Mouse (Mus musculus): ENCODE results near the gene Cntf. TPM values are rescaled to one million over a fixed set of nuclear protein-coding genes. Genes with fewer than 3 reads are reported as not detected.
"Not testable (repeated sequence)": the region's sequence is repeated elsewhere in the genome, so short reads cannot be mapped to it uniquely, and the experiment has no call there.

The Cntf gene
- polyA plus RNA-seq, 1 experiment from 2014 or later: 1.1 TPM

DNA sequence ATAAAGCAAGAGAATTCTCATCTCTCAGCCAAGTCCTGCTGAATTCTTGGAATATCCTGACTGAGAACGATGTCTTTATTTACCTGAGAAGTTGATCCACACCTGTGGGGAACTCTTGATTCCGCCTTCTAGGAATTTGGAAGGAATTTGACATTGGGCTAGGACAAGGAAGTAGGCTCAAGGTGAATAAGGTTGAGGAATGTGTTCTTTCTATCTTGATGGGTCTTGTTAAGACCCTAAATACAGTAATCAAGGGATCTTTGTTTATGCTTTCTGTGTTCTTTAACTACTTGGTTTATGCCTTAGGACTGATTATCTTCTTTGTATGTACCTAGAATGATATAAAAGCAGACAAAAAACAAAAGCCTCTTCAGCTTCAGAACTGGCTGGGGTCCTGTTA lies 33.5 kb downstream of the Cntf start:
- no peak for ATAC-seq (ENCODE audit: low FRiP score)
- Histone ChIP-seq H3K9ac (ENCODE audit: low read depth, low read length) (no peak overlapping the region), H3K4me2 (replicated peaks; ENCODE audit: low read depth, low read length) (no peak overlapping the region), H3K4me3 (ENCODE audit: low read depth, low read length) (no peak overlapping the region), H3K27ac (ENCODE audit: low read depth, low read length) (no peak overlapping the region), H3K9me3 (ENCODE audit: control insufficient read depth, low read length) (no peaks in the 10 kb centered on the region), H3K27me3 (ENCODE audit: control insufficient read depth, insufficient read depth, low read length) (no peaks in the 10 kb centered on the region), H3K4me1 (replicated peaks; ENCODE audit: control insufficient read depth, insufficient read depth, low read length) (no peaks in the 10 kb centered on the region), H3K36me3 (ENCODE audit: control insufficient read depth, insufficient read depth, low read length) (no peaks in the 10 kb centered on the region)
- WGBS: 85% methylated on average over 2 of the region's 2 CpGs
- DNase-seq (ENCODE audit: low spot score): no peak

DNA sequence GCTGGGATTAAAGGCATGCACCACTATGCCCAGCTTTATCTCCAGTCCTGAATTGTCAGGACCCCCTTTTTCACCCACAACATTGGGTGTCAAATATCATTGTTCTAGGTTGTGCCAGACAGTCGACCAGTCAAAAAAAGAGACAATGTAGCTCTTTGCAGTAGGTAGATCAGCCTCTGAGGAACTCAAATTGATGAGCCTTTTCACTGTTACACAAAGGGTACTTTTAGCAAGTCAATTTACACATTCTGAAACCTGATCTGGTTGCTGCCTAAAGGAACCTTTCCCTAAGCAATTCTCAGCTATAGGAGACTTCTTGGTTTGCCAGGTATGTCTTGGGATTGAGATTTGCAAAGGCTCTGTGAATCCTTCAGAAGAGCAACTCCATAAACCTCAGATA lies 34.4 kb downstream of the Cntf start:
- no peaks in the 10 kb centered on the region for H3K4me1 ChIP-seq (replicated peaks; ENCODE audit: control insufficient read depth, insufficient read depth, low read length)
- H3K27me3 ChIP-seq (ENCODE audit: control insufficient read depth, insufficient read depth, low read length): no peaks in the 10 kb centered on the region
- no peak overlapping the region for H3K4me3 ChIP-seq (ENCODE audit: low read depth, low read length)
- H3K9ac ChIP-seq (ENCODE audit: low read depth, low read length): no peak overlapping the region
- DNase-seq (ENCODE audit: low spot score) (no peak), ATAC-seq (ENCODE audit: low FRiP score) (no peak)
- no peaks in the 10 kb centered on the region for H3K9me3 ChIP-seq (ENCODE audit: control insufficient read depth, low read length)
- WGBS: 66% methylated on average over 1 of the region's 1 CpGs
- H3K27ac ChIP-seq (ENCODE audit: low read depth, low read length): no peak overlapping the region
- no peak overlapping the region for H3K4me2 ChIP-seq (replicated peaks; ENCODE audit: low read depth, low read length)
- no peaks in the 10 kb centered on the region for H3K36me3 ChIP-seq (ENCODE audit: control insufficient read depth, insufficient read depth, low read length)

DNA sequence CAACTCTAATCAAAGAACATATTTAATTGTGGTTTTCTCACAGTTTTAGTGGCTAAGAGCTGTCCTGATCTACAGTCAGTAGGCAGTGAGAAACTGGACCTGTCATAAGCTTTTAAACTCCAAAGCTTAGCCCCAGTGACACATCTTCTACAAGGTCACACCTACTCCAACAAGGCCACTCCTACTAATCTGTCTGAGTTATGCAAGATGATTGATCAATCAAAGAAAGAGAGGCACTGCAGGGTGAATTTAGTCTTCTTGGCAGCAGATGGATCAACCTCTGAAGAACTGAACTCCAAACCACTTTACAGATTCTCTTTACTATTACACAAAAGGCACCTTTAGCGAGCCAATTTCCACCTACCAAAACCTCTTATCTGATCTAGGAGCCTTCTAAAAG lies 39.6 kb downstream of the Cntf start:
- Histone ChIP-seq H3K27me3 (ENCODE audit: control insufficient read depth, insufficient read depth, low read length) (no peaks in the 10 kb centered on the region), H3K27ac (ENCODE audit: low read depth, low read length) (no peak overlapping the region), H3K4me2 (replicated peaks; ENCODE audit: low read depth, low read length) (no peak overlapping the region), H3K4me1 (replicated peaks; ENCODE audit: control insufficient read depth, insufficient read depth, low read length) (no peaks in the 10 kb centered on the region), H3K4me3 (ENCODE audit: low read depth, low read length) (no peak overlapping the region), H3K9me3 (ENCODE audit: control insufficient read depth, low read length) (no peaks in the 10 kb centered on the region), H3K36me3 (ENCODE audit: control insufficient read depth, insufficient read depth, low read length) (no peaks in the 10 kb centered on the region), H3K9ac (ENCODE audit: low read depth, low read length) (no peak overlapping the region)
- WGBS: 76% methylated on average over 1 of the region's 1 CpGs
- no peak for ATAC-seq (ENCODE audit: low FRiP score)
- no peak for DNase-seq (ENCODE audit: low spot score)

DNA sequence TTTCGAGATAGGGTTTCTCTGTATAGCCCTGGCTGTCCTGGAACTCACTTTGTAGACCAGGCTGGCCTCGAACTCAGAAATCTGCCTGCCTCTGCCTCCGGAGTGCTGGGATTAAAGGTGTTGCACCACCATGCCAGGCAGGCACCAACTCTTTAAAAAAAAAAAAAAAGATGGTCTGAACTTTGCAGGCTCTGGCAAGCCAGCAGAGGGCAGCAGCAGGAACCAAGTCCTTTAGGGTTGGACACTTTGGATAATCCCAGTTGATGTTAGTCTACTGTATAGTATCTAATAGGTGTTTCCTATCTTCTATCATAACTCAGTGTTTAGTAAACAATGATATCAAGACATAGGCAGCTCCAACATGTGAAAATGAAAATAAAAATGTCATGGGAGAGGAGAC lies 43.1 kb downstream of the Cntf start:
- no peak overlapping the region for H3K9ac ChIP-seq (ENCODE audit: low read depth, low read length)
- ATAC-seq (ENCODE audit: low FRiP score): no peak
- H3K4me3 ChIP-seq (ENCODE audit: low read depth, low read length): no peak overlapping the region
- H3K9me3 ChIP-seq (ENCODE audit: control insufficient read depth, low read length): no peaks in the 10 kb centered on the region
- H3K27ac ChIP-seq (ENCODE audit: low read depth, low read length): no peak overlapping the region
- 89% methylated on average over 2 of the region's 3 CpGs for WGBS
- H3K4me1 ChIP-seq (replicated peaks; ENCODE audit: control insufficient read depth, insufficient read depth, low read length): no peaks in the 10 kb centered on the region
- no peak for DNase-seq (ENCODE audit: low spot score)
- no peaks in the 10 kb centered on the region for H3K27me3 ChIP-seq (ENCODE audit: control insufficient read depth, insufficient read depth, low read length)
- H3K4me2 ChIP-seq (replicated peaks; ENCODE audit: low read depth, low read length): no peak overlapping the region
- H3K36me3 ChIP-seq (ENCODE audit: control insufficient read depth, insufficient read depth, low read length): no peaks in the 10 kb centered on the region

DNA sequence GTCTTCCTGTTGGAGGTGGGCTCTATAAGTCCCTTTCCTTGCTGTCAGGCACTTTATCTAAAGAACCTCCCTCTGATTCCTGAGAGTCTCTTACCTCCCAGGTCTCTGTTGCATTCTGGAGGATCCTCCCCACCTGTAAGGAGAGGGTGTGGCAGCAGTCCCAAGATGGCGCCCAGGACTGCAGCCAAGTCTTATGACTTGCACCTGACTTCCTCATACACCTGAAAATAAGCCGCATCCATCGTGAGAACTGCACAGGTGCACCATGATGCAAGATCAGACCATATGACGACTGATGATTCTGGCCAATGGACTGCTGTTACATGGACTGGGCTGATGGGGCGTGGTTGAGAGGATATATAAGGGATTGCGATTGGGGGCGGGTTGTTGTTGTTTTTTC lies 43.8 kb downstream of the Cntf start:
- not testable (repeated sequence) for ATAC-seq (ENCODE audit: low FRiP score); H3K27ac ChIP-seq (ENCODE audit: low read depth, low read length)
- WGBS: 93% methylated on average over 7 of the region's 7 CpGs

DNA sequence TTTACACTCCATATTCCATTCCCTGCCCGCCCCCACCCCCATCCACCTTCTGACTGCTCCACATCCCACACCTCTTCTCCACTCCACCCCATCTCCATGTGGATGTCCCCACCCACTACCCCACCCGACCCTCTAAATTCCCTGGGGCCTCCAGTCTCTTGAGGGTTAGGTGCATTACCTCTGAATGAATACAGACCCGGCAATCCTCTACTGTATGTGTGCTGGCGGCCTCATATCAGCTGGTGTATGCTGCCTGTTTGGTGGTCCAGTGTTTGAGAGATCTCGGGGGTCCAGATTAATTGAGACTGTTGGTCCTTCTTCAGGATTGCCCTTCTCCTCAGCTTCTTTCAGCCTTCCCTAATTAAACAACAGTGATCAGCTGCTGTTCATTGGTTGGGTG lies 44.5 kb downstream of the Cntf start:
- WGBS: 83% methylated on average over 5 of the region's 5 CpGs

More for the DNA sequence above, 43.8 kb downstream of the Cntf start:
- H3K4me1 ChIP-seq (replicated peaks; ENCODE audit: control insufficient read depth, insufficient read depth, low read length); DNase-seq (ENCODE audit: low spot score); H3K9me3 ChIP-seq (ENCODE audit: control insufficient read depth, low read length); H3K27me3 ChIP-seq (ENCODE audit: control insufficient read depth, insufficient read depth, low read length); H3K36me3 ChIP-seq (ENCODE audit: control insufficient read depth, insufficient read depth, low read length); H3K9ac ChIP-seq (ENCODE audit: low read depth, low read length); H3K4me3 ChIP-seq (ENCODE audit: low read depth, low read length); H3K4me2 ChIP-seq (replicated peaks; ENCODE audit: low read depth, low read length): not testable (repeated sequence)

DNA sequence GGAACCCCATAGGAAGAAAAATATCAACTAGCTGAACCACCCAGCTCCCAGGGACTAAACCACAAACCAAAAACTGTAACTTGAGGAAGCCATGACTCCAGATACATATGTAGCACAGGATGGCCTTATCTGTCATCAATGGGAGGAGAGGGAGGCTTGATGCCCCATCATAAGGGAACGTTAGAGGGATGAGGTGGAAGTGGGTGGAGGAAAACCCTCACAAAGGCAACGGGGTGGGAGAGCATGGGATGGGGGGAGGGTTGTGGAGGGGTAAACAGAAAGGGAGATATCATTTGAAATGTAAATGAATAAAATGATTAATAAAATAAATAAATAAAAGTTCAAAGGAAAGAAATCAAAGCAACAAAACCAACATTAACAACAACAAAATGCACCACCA lies 45.0 kb downstream of the Cntf start:
- H3K4me1 ChIP-seq (replicated peaks; ENCODE audit: control insufficient read depth, insufficient read depth, low read length): no peaks in the 10 kb centered on the region
- WGBS: 76% methylated on average over 2 of the region's 2 CpGs
- no peaks in the 10 kb centered on the region for H3K9me3 ChIP-seq (ENCODE audit: control insufficient read depth, low read length)
- H3K36me3 ChIP-seq (ENCODE audit: control insufficient read depth, insufficient read depth, low read length): no peaks in the 10 kb centered on the region
- no peak for DNase-seq (ENCODE audit: low spot score)
- no peak overlapping the region for H3K27ac ChIP-seq (ENCODE audit: low read depth, low read length)
- H3K4me2 ChIP-seq (replicated peaks; ENCODE audit: low read depth, low read length): no peak overlapping the region
- no peak overlapping the region for H3K4me3 ChIP-seq (ENCODE audit: low read depth, low read length)
- ATAC-seq (ENCODE audit: low FRiP score): no peak
- no peak overlapping the region for H3K9ac ChIP-seq (ENCODE audit: low read depth, low read length)
- H3K27me3 ChIP-seq (ENCODE audit: control insufficient read depth, insufficient read depth, low read length): no peaks in the 10 kb centered on the region

More for the DNA sequence above, 44.5 kb downstream of the Cntf start:
- not testable (repeated sequence) for H3K36me3 ChIP-seq (ENCODE audit: control insufficient read depth, insufficient read depth, low read length); H3K4me1 ChIP-seq (replicated peaks; ENCODE audit: control insufficient read depth, insufficient read depth, low read length); ATAC-seq (ENCODE audit: low FRiP score); H3K9me3 ChIP-seq (ENCODE audit: control insufficient read depth, low read length); H3K9ac ChIP-seq (ENCODE audit: low read depth, low read length); H3K27ac ChIP-seq (ENCODE audit: low read depth, low read length); DNase-seq (ENCODE audit: low spot score); H3K4me3 ChIP-seq (ENCODE audit: low read depth, low read length); H3K4me2 ChIP-seq (replicated peaks; ENCODE audit: low read depth, low read length); H3K27me3 ChIP-seq (ENCODE audit: control insufficient read depth, insufficient read depth, low read length)

DNA sequence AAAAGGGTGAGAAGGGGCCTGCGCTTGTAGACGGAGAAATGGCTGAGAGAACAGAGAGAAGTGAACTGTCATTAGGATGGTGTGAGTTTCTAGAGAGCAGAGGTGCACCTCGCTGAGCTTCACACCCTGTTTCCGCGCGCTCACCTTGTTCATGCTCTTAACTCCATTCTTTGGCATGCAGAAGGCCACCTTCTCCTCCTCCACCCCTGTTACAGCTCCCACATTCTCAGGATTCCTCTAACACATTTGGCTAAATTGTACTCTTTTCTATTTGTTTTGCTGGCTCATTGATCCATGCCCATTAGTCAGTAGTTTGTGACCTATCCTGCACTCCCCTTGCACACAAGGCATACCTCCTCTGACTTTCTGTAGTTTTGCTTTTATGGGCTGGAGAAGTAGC lies 46.2 kb downstream of the Cntf start:
- H3K27ac ChIP-seq (ENCODE audit: low read depth, low read length): no peak overlapping the region
- no peak overlapping the region for H3K4me2 ChIP-seq (replicated peaks; ENCODE audit: low read depth, low read length)

More for the DNA sequence above, 46.2 kb downstream of the Cntf start:
- WGBS: 79% methylated on average over 6 of the region's 6 CpGs
- no peak for DNase-seq (ENCODE audit: low spot score)
- Histone ChIP-seq H3K4me3 (ENCODE audit: low read depth, low read length) (no peak overlapping the region), H3K9me3 (ENCODE audit: control insufficient read depth, low read length) (no peaks in the 10 kb centered on the region), H3K27me3 (ENCODE audit: control insufficient read depth, insufficient read depth, low read length) (no peaks in the 10 kb centered on the region), H3K9ac (ENCODE audit: low read depth, low read length) (no peak overlapping the region), H3K36me3 (ENCODE audit: control insufficient read depth, insufficient read depth, low read length) (no peaks in the 10 kb centered on the region), H3K4me1 (replicated peaks; ENCODE audit: control insufficient read depth, insufficient read depth, low read length) (no peaks in the 10 kb centered on the region)
- ATAC-seq (ENCODE audit: low FRiP score): no peak

Data from hindbrain, embryonic 11.5 days (tissue).